Mouse (Mus musculus) heart, embryonic 15.5 days (tissue): Measurements from ENCODE around the gene Dst. TPM values are rescaled to one million over a fixed set of nuclear protein-coding genes. Genes with fewer than 3 reads are reported as not detected.
A peak's percentile ranks its signal among the peaks of the same experiment; 100 is the strongest.

ENCODE experiments used
- ATAC-seq: fragments of 200-750 bp; cut with Nextera tagmentation; replicated peaks from 2 replicates; pipeline ENCODE4 v1.8.0; 2017; ENCODE audit warnings: low read depth, moderate TSS enrichment; ENCODE audit not compliant: insufficient number of reproducible peaks, insufficient read depth, low FRiP score
- H3K27ac ChIP-seq: fragments of 300-500 bp; sonication (generic); 2 replicates; pipeline ENCODE4 v1.5.1; 2015; ENCODE audit warnings: mild to moderate bottlenecking, inconsistent platforms
- H3K27me3 ChIP-seq: fragments of 300-500 bp; sonication (generic); 2 replicates; pipeline ENCODE4 v1.6.1; 2015; ENCODE audit warnings: inconsistent platforms
- H3K36me3 ChIP-seq: fragments of 300-500 bp; sonication (generic); 2 replicates; pipeline ENCODE4 v1.6.1; 2015; ENCODE audit warnings: mild to moderate bottlenecking, inconsistent platforms
- H3K4me1 ChIP-seq: fragments of 300-500 bp; sonication (generic); replicated peaks from 2 replicates; pipeline ENCODE4 v1.6.1; 2015; ENCODE audit warnings: inconsistent platforms
- H3K4me2 ChIP-seq: fragments of 300-500 bp; sonication (generic); 2 replicates; pipeline ENCODE4 v1.6.1; 2015; ENCODE audit warnings: inconsistent platforms, mild to moderate bottlenecking, moderate library complexity
- H3K4me3 ChIP-seq: fragments of 300-500 bp; sonication (generic); 2 replicates; pipeline ENCODE4 v1.5.1; 2015; ENCODE audit warnings: mild to moderate bottlenecking, inconsistent platforms
- H3K9ac ChIP-seq: fragments of 300-500 bp; sonication (generic); 2 replicates; pipeline ENCODE4 v1.6.1; 2015; ENCODE audit warnings: mild to moderate bottlenecking, inconsistent platforms
- H3K9me3 ChIP-seq: fragments of 300-500 bp; sonication (generic); replicated peaks from 2 replicates; pipeline ENCODE4 v1.6.1; 2016; ENCODE audit warnings: inconsistent platforms
- WGBS: fragments of 180-500 bp; shearing (Covaris S2); methylation state at CpG from one replicate; pipeline ENCODE4 v1.1.7; 2015; ENCODE audit warnings: mixed read lengths; 5-methylcytosine and 5-hydroxymethylcytosine counted together
- polyA plus RNA-seq: library from polyadenylated mRNA; unstranded; fragments of >200 nt; fragmentation: Nextera tagmentation; extraction: Ambion mirVana; gene quantifications from 2 replicates; pipeline ENCODE4 v1.2.1, GENCODE M21; 2015

Dst gene
- polyA plus RNA-seq, 1 experiment from 2014 or later: 21.4 TPM

DNA sequence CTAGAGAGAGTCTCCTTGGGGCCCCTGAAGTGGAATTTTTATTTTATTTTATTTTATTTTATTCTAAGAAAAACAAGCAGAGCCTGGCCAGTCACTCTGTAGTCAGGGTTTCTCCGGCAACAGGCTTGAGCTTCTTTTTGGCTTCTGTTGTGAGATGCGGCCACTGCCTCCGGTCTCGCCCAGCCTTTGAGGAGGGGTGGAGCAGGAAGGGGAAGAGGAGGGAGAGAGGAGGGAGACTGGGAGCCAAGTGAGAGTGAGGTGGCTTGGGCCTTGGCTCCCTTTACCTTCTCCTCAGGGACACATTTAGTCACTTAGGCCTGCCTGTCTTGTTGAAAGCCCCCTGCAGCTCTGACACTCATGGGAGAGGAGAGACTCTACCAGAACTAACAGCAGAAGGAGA lies 99.4 kb downstream of the Dst start:
- WGBS: 64% methylated on average over 4 of the region's 4 CpGs
- Histone ChIP-seq H3K4me3 (peak overlapping the region; percentile 60), H3K4me2 (peak overlapping the region; percentile 89), H3K9me3 (no peaks in the 10 kb centered on the region), H3K4me1 (peaks cover 23% of the 10 kb centered on the region), H3K27me3 (no peaks in the 10 kb centered on the region), H3K9ac (no peak overlapping the region), H3K36me3 (no peaks in the 10 kb centered on the region), H3K27ac (no peak overlapping the region)
- no peak for ATAC-seq

GRCm38 (mm10) chr1:34011051-34011677 lies 103.1 kb downstream of the Dst start:
- peak overlapping the region; percentile 90 for H3K27ac ChIP-seq
- H3K4me3 ChIP-seq: peak overlapping the region; percentile 84
- ATAC-seq: peak; percentile 85
- no peaks in the 10 kb centered on the region for H3K27me3 ChIP-seq
- H3K4me2 ChIP-seq: peak overlapping the region; percentile 95
- H3K4me1 ChIP-seq: peaks cover 32% of the 10 kb centered on the region
- no peaks in the 10 kb centered on the region for H3K36me3 ChIP-seq
- peak overlapping the region; percentile 86 for H3K9ac ChIP-seq
- no peaks in the 10 kb centered on the region for H3K9me3 ChIP-seq
- under 1% methylated on average over 40 of the region's 47 CpGs for WGBS

DNA sequence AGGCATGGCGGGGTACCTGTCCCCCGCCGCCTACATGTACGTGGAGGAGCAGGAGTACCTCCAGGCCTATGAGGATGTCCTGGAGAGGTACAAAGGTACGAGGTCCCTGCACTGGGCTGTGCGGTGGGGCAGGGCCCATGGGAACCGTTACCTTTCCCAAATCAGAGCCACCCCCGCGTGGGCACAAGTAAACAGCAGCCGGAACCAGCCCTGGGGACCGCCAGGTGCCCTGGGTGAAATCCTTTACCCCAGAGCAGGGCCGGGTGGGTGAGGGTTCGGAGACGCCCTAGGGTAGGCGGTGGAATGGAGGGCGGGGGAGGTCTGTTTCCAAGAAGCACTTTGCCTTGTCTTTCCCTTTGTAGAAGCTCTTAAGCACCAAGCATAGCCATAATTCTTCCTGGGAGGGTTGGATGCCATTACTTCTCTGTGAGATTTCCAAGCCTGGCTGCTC lies 103.8 kb downstream of the Dst start:
- Histone ChIP-seq H3K4me3 (peak overlapping the region; percentile 84), H3K9ac (peak overlapping the region; percentile 86), H3K36me3 (no peaks in the 10 kb centered on the region), H3K4me2 (peak overlapping the region; percentile 95), H3K9me3 (no peaks in the 10 kb centered on the region), H3K27ac (peak overlapping the region; percentile 90), H3K4me1 (peaks cover 26% of the 10 kb centered on the region), H3K27me3 (no peaks in the 10 kb centered on the region)
- ATAC-seq: peak; percentile 27
- WGBS: 1% methylated on average over 16 of the region's 16 CpGs

DNA sequence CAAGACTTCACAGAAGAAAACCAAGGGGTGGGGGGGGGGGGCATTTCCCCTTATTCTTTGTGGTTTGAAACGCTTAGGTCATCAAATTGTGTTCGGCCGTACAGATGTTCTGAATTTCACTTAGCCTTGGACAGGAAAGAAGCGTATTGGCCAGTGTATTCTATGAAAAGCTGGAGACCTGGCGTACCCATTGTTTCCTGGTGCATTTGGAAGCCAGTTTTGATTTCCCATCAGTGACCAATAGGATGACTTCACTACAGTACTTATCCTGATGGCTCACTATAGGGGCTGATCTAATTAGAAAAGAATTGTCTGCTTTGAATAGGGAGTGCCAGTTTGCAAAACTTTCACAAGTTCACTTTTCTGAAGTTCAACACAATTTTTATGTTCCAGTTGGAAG lies 105.5 kb downstream of the Dst start:
- no peak for ATAC-seq
- WGBS: 61% methylated on average over 5 of the region's 5 CpGs
- Histone ChIP-seq H3K27me3 (no peaks in the 10 kb centered on the region), H3K27ac (peak overlapping the region; percentile 44), H3K9me3 (no peaks in the 10 kb centered on the region), H3K9ac (no peak overlapping the region), H3K4me3 (no peak overlapping the region), H3K4me1 (peaks cover 28% of the 10 kb centered on the region), H3K36me3 (no peaks in the 10 kb centered on the region), H3K4me2 (peak overlapping the region; percentile 95)

GRCm38 (mm10) chr1:34016780-34017179 lies 108.8 kb downstream of the Dst start:
- Histone ChIP-seq H3K27ac (no peak overlapping the region), H3K36me3 (no peaks in the 10 kb centered on the region), H3K27me3 (no peaks in the 10 kb centered on the region), H3K9me3 (no peaks in the 10 kb centered on the region), H3K4me3 (no peak overlapping the region), H3K4me1 (peaks cover 38% of the 10 kb centered on the region), H3K4me2 (no peak overlapping the region), H3K9ac (no peak overlapping the region)
- no peak for ATAC-seq
- 81% methylated on average over 15 of the region's 15 CpGs for WGBS

DNA sequence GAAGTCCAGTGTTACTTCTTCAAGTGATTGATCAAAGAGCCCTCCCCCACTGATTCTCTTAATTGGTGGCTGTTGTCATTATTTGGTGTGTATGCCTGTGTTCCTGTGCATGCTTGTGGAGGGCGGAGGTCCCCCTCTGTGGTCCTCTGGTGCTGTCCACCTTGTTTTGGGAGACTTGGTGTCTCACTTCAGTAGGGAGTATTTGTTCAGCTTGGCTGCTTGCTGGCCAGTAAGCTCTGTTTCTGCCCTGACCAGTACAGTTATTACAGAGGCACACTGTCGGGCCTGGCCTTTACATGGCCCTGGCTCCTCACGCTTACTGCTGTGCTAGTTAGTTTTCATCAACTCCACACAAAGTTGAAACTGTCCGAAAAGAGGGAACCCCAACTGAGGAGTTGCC lies 109.3 kb downstream of the Dst start:
- Histone ChIP-seq H3K9me3 (no peaks in the 10 kb centered on the region), H3K27me3 (no peaks in the 10 kb centered on the region), H3K27ac (no peak overlapping the region), H3K4me2 (no peak overlapping the region), H3K4me3 (no peak overlapping the region), H3K36me3 (no peaks in the 10 kb centered on the region), H3K9ac (no peak overlapping the region), H3K4me1 (peaks cover 43% of the 10 kb centered on the region)
- WGBS: 92% methylated on average over 4 of the region's 4 CpGs
- ATAC-seq: no peak

DNA sequence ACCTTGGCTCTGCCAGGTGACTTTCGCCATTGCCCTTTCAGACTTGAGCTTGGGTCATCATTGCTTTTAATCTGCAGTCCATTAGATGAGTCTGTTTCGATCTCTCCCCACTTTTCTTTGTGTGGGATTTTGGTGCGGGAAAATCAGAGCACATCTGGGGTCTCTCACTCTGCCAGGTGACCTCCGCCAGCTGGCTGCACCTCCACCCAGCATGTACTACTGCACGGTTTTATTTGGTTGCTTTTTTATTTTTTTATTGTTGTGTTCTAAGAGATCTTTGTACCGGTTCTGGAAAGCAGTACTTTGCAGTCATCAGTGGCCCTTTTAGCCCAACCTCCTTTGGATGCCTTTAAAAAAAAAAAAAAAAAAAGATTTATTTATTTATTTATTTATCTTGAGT lies 112.6 kb downstream of the Dst start:
- Histone ChIP-seq H3K9me3 (no peaks in the 10 kb centered on the region), H3K4me3 (no peak overlapping the region), H3K27ac (peak overlapping the region; percentile 91), H3K27me3 (no peaks in the 10 kb centered on the region), H3K4me1 (peaks cover 38% of the 10 kb centered on the region), H3K9ac (peak overlapping the region; percentile 26; the same call in 1 of the 2 replicates), H3K4me2 (no peak overlapping the region), H3K36me3 (no peaks in the 10 kb centered on the region)
- 83% methylated on average over 6 of the region's 6 CpGs for WGBS
- ATAC-seq: no peak

- Histone ChIP-seq H3K4me3 (no peak overlapping the region), H3K9me3 (no peaks in the 10 kb centered on the region), H3K4me2 (peak overlapping the region; percentile 33), H3K27ac (peak overlapping the region; percentile 91), H3K4me1 (peaks cover 43% of the 10 kb centered on the region), H3K9ac (no peak overlapping the region), H3K36me3 (no peaks in the 10 kb centered on the region), H3K27me3 (no peaks in the 10 kb centered on the region)
- ATAC-seq: peak; percentile 89
- WGBS: 30% methylated on average over 2 of the region's 2 CpGs
Observed at GRCm38 (mm10) chr1:34021574-34021973, 113.5 kb downstream of the Dst start.

DNA sequence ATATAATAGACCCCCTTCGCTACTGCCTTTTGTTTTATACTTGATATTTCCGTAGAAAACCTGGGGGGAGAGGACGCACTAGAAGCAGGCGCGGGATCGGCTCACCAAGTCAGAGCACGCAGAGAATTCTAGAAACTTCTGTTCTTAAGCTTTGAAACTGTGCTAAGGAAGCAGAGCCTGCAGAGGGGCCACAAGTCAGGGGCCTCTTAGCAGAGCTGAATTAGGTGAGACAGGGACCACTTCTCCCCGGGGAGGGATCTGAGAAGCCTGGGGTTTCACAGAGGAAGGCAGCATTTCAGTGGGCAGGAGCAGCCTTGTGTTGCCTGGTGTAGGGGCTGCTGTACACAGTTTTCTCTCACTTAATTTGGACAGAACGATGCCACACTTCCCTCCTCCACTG lies 115.1 kb downstream of the Dst start:
- no peak for ATAC-seq
- H3K27me3 ChIP-seq: no peaks in the 10 kb centered on the region
- WGBS: 70% methylated on average over 9 of the region's 9 CpGs
- no peak overlapping the region for H3K4me2 ChIP-seq
- no peaks in the 10 kb centered on the region for H3K36me3 ChIP-seq
- H3K27ac ChIP-seq: peak overlapping the region; percentile 51
- no peak overlapping the region for H3K9ac ChIP-seq
- H3K4me3 ChIP-seq: no peak overlapping the region
- H3K4me1 ChIP-seq: peaks cover 38% of the 10 kb centered on the region
- no peaks in the 10 kb centered on the region for H3K9me3 ChIP-seq

- H3K9me3 ChIP-seq: no peaks in the 10 kb centered on the region
- H3K36me3 ChIP-seq: no peaks in the 10 kb centered on the region
- H3K27me3 ChIP-seq: no peaks in the 10 kb centered on the region
- peaks cover 54% of the 10 kb centered on the region for H3K4me1 ChIP-seq
- no peak overlapping the region for H3K27ac ChIP-seq
- H3K9ac ChIP-seq: no peak overlapping the region
- H3K4me3 ChIP-seq: no peak overlapping the region
- no peak for ATAC-seq
- WGBS: 75% methylated on average over 6 of the region's 6 CpGs
- H3K4me2 ChIP-seq: no peak overlapping the region
Observed at GRCm38 (mm10) chr1:34025879-34026278, 117.9 kb downstream of the Dst start.

DNA sequence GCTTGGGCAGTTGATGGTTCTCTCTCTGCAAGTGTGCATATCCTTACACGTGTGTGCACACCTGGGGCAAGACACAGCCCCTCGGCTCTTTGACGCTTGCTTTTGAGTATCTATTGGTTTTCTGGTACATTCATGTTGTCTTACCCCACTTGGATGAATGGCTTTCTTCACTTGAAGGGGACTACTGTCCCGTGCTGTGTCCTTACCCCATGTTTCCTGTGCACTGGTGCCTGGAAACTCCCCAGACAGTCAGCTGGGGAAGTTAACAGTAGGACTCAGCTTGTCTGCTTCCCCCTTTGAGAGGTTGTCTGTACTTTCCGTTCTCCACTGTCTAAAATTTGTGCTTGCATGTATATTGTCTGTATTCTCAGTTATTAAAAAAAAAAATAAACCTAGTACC lies 120.7 kb downstream of the Dst start:
- no peaks in the 10 kb centered on the region for H3K27me3 ChIP-seq
- H3K27ac ChIP-seq: no peak overlapping the region
- H3K9ac ChIP-seq: no peak overlapping the region
- ATAC-seq: no peak
- H3K4me3 ChIP-seq: no peak overlapping the region
- H3K4me2 ChIP-seq: no peak overlapping the region
- 61% methylated on average over 5 of the region's 5 CpGs for WGBS
- no peaks in the 10 kb centered on the region for H3K36me3 ChIP-seq
- H3K9me3 ChIP-seq: no peaks in the 10 kb centered on the region
- peaks cover 30% of the 10 kb centered on the region for H3K4me1 ChIP-seq

GRCm38 (mm10) chr1:34030330-34031021 lies 122.5 kb downstream of the Dst start:
- Histone ChIP-seq H3K9ac (no peak overlapping the region), H3K36me3 (no peaks in the 10 kb centered on the region), H3K4me1 (peaks cover 46% of the 10 kb centered on the region), H3K4me3 (no peak overlapping the region), H3K9me3 (no peaks in the 10 kb centered on the region), H3K4me2 (no peak overlapping the region), H3K27me3 (no peaks in the 10 kb centered on the region), H3K27ac (peak overlapping the region; percentile 36; the same call in 1 of the 2 replicates)
- WGBS: 63% methylated on average over 17 of the region's 17 CpGs
- ATAC-seq: no peak
